Mouse (Mus musculus): ENCODE data around the gene Exosc9.

Gene Exosc9

GRCm38 (mm10) chr3:36552406-36553047 lies at the start of gene Exosc9:
Gene Exosc9, plus strand, starts transcription at chr3:36552606.
- peak; percentile 97 for DNase-seq (ENCODE audit: low spot score)

- no peak for DNase-seq (ENCODE audit: low spot score)
Measured at GRCm38 (mm10) chr3:36505306-36505705, 47.1 kb upstream of the Exosc9 start.

GRCm38 (mm10) chr3:36505809-36506735 lies 46.3 kb upstream of the Exosc9 start:
- no peak for DNase-seq (ENCODE audit: low spot score)

- no peak for DNase-seq (ENCODE audit: low spot score)
Measured at GRCm38 (mm10) chr3:36511491-36511890, 40.9 kb upstream of the Exosc9 start.

GRCm38 (mm10) chr3:36516196-36516595 lies 36.2 kb upstream of the Exosc9 start:
- no peak for DNase-seq (ENCODE audit: low spot score)

- peak; percentile 11 for DNase-seq (ENCODE audit: low spot score)
Measured at GRCm38 (mm10) chr3:36521073-36522060, 31.0 kb upstream of the Exosc9 start, which contains the start of gene Gm11549. Gene Gm11549, minus strand, starts transcription at chr3:36521813.

- DNase-seq (ENCODE audit: low spot score): no peak
Measured at GRCm38 (mm10) chr3:36522137-36522536, 30.3 kb upstream of the Exosc9 start.

- no peak for DNase-seq (ENCODE audit: low spot score)
Measured at GRCm38 (mm10) chr3:36524466-36524865, 27.9 kb upstream of the Exosc9 start.

GRCm38 (mm10) chr3:36530345-36530744 lies 22.1 kb upstream of the Exosc9 start:
- peak; percentile 7 for DNase-seq (ENCODE audit: low spot score)

GRCm38 (mm10) chr3:36530781-36531180 lies 21.6 kb upstream of the Exosc9 start:
- no peak for DNase-seq (ENCODE audit: low spot score)

GRCm38 (mm10) chr3:36531242-36531641 lies 21.2 kb upstream of the Exosc9 start:
- no peak for DNase-seq (ENCODE audit: low spot score)

GRCm38 (mm10) chr3:36531979-36532542 lies 20.3 kb upstream of the Exosc9 start:
- no peak for DNase-seq (ENCODE audit: low spot score)

- DNase-seq (ENCODE audit: low spot score): no peak
Measured at GRCm38 (mm10) chr3:36532738-36533137, 19.7 kb upstream of the Exosc9 start.

- no peak for DNase-seq (ENCODE audit: low spot score)
Measured at GRCm38 (mm10) chr3:36533201-36533672, 19.2 kb upstream of the Exosc9 start.

- DNase-seq (ENCODE audit: low spot score): no peak
Measured at GRCm38 (mm10) chr3:36536041-36536440, 16.4 kb upstream of the Exosc9 start.

GRCm38 (mm10) chr3:36537701-36538470 lies 14.5 kb upstream of the Exosc9 start:
- DNase-seq (ENCODE audit: low spot score): no peak

- DNase-seq (ENCODE audit: low spot score): no peak
Measured at GRCm38 (mm10) chr3:36540756-36541155, 11.7 kb upstream of the Exosc9 start.

GRCm38 (mm10) chr3:36541399-36541798 lies 11.0 kb upstream of the Exosc9 start:
- DNase-seq (ENCODE audit: low spot score): no peak

GRCm38 (mm10) chr3:36544961-36545360 lies 7.4 kb upstream of the Exosc9 start:
- no peak for DNase-seq (ENCODE audit: low spot score)

- DNase-seq (ENCODE audit: low spot score): no peak
Measured at GRCm38 (mm10) chr3:36551343-36551742, 1.1 kb upstream of the Exosc9 start.
